Mouse (Mus musculus): ENCODE measurements around the gene Cel. TPM values are rescaled to one million over a fixed set of nuclear protein-coding genes. Genes with fewer than 3 reads are reported as not detected.

Gene Cel
- polyA plus RNA-seq, 1 experiment: 0.49 TPM

GRCm38 (mm10) chr2:28598692-28599568 lies 35.7 kb upstream of the Cel start:
- 37% methylated on average over 12 of the region's 12 CpGs for WGBS
- Histone ChIP-seq H3K4me1 (replicated peaks; ENCODE audit: control insufficient read depth, insufficient read depth, low read length) (peaks cover 31% of the 10 kb centered on the region), H3K36me3 (ENCODE audit: control insufficient read depth, insufficient read depth, low read length) (no peaks in the 10 kb centered on the region), H3K27me3 (ENCODE audit: control insufficient read depth, insufficient read depth, low read length) (no peaks in the 10 kb centered on the region), H3K27ac (ENCODE audit: control insufficient read depth, insufficient read depth, low read length) (peak overlapping the region; percentile 20; the same call in 1 of the 2 replicates), H3K4me3 (ENCODE audit: control insufficient read depth, insufficient read depth, low read length) (no peak overlapping the region)
- TF ChIP-seq CTCF (IDR thresholded peaks at IDR 0.05; ENCODE audit: borderline replicate concordance, control insufficient read depth, extremely low read depth, insufficient read depth, low read length, poor library complexity): no peak
- no peak for TF ChIP-seq POLR2A (IDR thresholded peaks at IDR 0.05; ENCODE audit: control insufficient read depth, extremely low read depth, insufficient read depth, low read length, poor library complexity)
- no peak for DNase-seq

- H3K27me3 ChIP-seq (ENCODE audit: control insufficient read depth, insufficient read depth, low read length): no peaks in the 10 kb centered on the region
- no peak overlapping the region for H3K4me3 ChIP-seq (ENCODE audit: control insufficient read depth, insufficient read depth, low read length)
- TF ChIP-seq POLR2A (IDR thresholded peaks at IDR 0.05; ENCODE audit: control insufficient read depth, extremely low read depth, insufficient read depth, low read length, poor library complexity) (no peak), CTCF (IDR thresholded peaks at IDR 0.05; ENCODE audit: borderline replicate concordance, control insufficient read depth, extremely low read depth, insufficient read depth, low read length, poor library complexity) (no peak)
- DNase-seq: no peak
- H3K4me1 ChIP-seq (replicated peaks; ENCODE audit: control insufficient read depth, insufficient read depth, low read length): peaks cover 31% of the 10 kb centered on the region
- peak overlapping the region; percentile 14; the same call in 1 of the 2 replicates for H3K27ac ChIP-seq (ENCODE audit: control insufficient read depth, insufficient read depth, low read length)
- 56% methylated on average over 7 of the region's 7 CpGs for WGBS
- no peaks in the 10 kb centered on the region for H3K36me3 ChIP-seq (ENCODE audit: control insufficient read depth, insufficient read depth, low read length)
Measured at GRCm38 (mm10) chr2:28597733-28598547, 34.7 kb upstream of the Cel start.

- TF ChIP-seq CTCF (IDR thresholded peaks at IDR 0.05; ENCODE audit: borderline replicate concordance, control insufficient read depth, extremely low read depth, insufficient read depth, low read length, poor library complexity) (no peak), POLR2A (IDR thresholded peaks at IDR 0.05; ENCODE audit: control insufficient read depth, extremely low read depth, insufficient read depth, low read length, poor library complexity) (no peak)
- Histone ChIP-seq H3K4me3 (ENCODE audit: control insufficient read depth, insufficient read depth, low read length) (no peak overlapping the region), H3K27me3 (ENCODE audit: control insufficient read depth, insufficient read depth, low read length) (no peaks in the 10 kb centered on the region), H3K27ac (ENCODE audit: control insufficient read depth, insufficient read depth, low read length) (no peak overlapping the region), H3K36me3 (ENCODE audit: control insufficient read depth, insufficient read depth, low read length) (no peaks in the 10 kb centered on the region), H3K4me1 (replicated peaks; ENCODE audit: control insufficient read depth, insufficient read depth, low read length) (peaks cover 31% of the 10 kb centered on the region)
- WGBS: 93% methylated on average over 7 of the region's 7 CpGs
- no peak for DNase-seq
Measured at GRCm38 (mm10) chr2:28596998-28597397, 33.8 kb upstream of the Cel start.

- Histone ChIP-seq H3K4me1 (replicated peaks; ENCODE audit: control insufficient read depth, insufficient read depth, low read length) (peaks cover 31% of the 10 kb centered on the region), H3K27me3 (ENCODE audit: control insufficient read depth, insufficient read depth, low read length) (no peaks in the 10 kb centered on the region), H3K27ac (ENCODE audit: control insufficient read depth, insufficient read depth, low read length) (no peak overlapping the region), H3K4me3 (ENCODE audit: control insufficient read depth, insufficient read depth, low read length) (no peak overlapping the region), H3K36me3 (ENCODE audit: control insufficient read depth, insufficient read depth, low read length) (no peaks in the 10 kb centered on the region)
- no peak for DNase-seq
- TF ChIP-seq CTCF (IDR thresholded peaks at IDR 0.05; ENCODE audit: borderline replicate concordance, control insufficient read depth, extremely low read depth, insufficient read depth, low read length, poor library complexity) (no peak), POLR2A (IDR thresholded peaks at IDR 0.05; ENCODE audit: control insufficient read depth, extremely low read depth, insufficient read depth, low read length, poor library complexity) (no peak)
- 87% methylated on average over 7 of the region's 7 CpGs for WGBS
Measured at GRCm38 (mm10) chr2:28596021-28596420, 32.8 kb upstream of the Cel start.

- H3K4me3 ChIP-seq (ENCODE audit: control insufficient read depth, insufficient read depth, low read length): no peak overlapping the region
- H3K27me3 ChIP-seq (ENCODE audit: control insufficient read depth, insufficient read depth, low read length): no peaks in the 10 kb centered on the region
- H3K27ac ChIP-seq (ENCODE audit: control insufficient read depth, insufficient read depth, low read length): no peak overlapping the region
- peaks cover 4% of the 10 kb centered on the region for H3K4me1 ChIP-seq (replicated peaks; ENCODE audit: control insufficient read depth, insufficient read depth, low read length)
- DNase-seq: peak; percentile 70
- H3K36me3 ChIP-seq (ENCODE audit: control insufficient read depth, insufficient read depth, low read length): no peaks in the 10 kb centered on the region
- 16% methylated on average over 15 of the region's 15 CpGs for WGBS
- TF ChIP-seq POLR2A (IDR thresholded peaks at IDR 0.05; ENCODE audit: control insufficient read depth, extremely low read depth, insufficient read depth, low read length, poor library complexity): no peak
- peak; percentile 88 for TF ChIP-seq CTCF (IDR thresholded peaks at IDR 0.05; ENCODE audit: borderline replicate concordance, control insufficient read depth, extremely low read depth, insufficient read depth, low read length, poor library complexity)
Measured at GRCm38 (mm10) chr2:28592809-28593208, 29.6 kb upstream of the Cel start.

- no peaks in the 10 kb centered on the region for H3K36me3 ChIP-seq (ENCODE audit: control insufficient read depth, insufficient read depth, low read length)
- no peak overlapping the region for H3K4me3 ChIP-seq (ENCODE audit: control insufficient read depth, insufficient read depth, low read length)
- no peak for TF ChIP-seq CTCF (IDR thresholded peaks at IDR 0.05; ENCODE audit: borderline replicate concordance, control insufficient read depth, extremely low read depth, insufficient read depth, low read length, poor library complexity)
- TF ChIP-seq POLR2A (IDR thresholded peaks at IDR 0.05; ENCODE audit: control insufficient read depth, extremely low read depth, insufficient read depth, low read length, poor library complexity): no peak
- no peak for DNase-seq
- 29% methylated on average over 2 of the region's 2 CpGs for WGBS
- H3K27ac ChIP-seq (ENCODE audit: control insufficient read depth, insufficient read depth, low read length): no peak overlapping the region
- H3K4me1 ChIP-seq (replicated peaks; ENCODE audit: control insufficient read depth, insufficient read depth, low read length): no peaks in the 10 kb centered on the region
- no peaks in the 10 kb centered on the region for H3K27me3 ChIP-seq (ENCODE audit: control insufficient read depth, insufficient read depth, low read length)
Measured at GRCm38 (mm10) chr2:28591479-28591878, 28.3 kb upstream of the Cel start.
